Mouse (Mus musculus) intestine, embryonic 16.5 days (tissue): ENCODE measurements around the gene Olfr1342. TPM values are rescaled to one million over a fixed set of nuclear protein-coding genes. Genes with fewer than 3 reads are reported as not detected.

Experiments
- ATAC-seq: fragments of 200-750 bp; cut with Nextera tagmentation; 2 replicates; pipeline ENCODE4 v1.8.0; 2017; ENCODE audit warnings: moderate TSS enrichment, moderate library complexity
- H3K27ac ChIP-seq: fragments of 300-500 bp; sonication (generic); 2 replicates; pipeline ENCODE4 v1.5.1; 2014; ENCODE audit warnings: mild to moderate bottlenecking, low read length
- H3K27me3 ChIP-seq: fragments of 300-500 bp; sonication (generic); replicated peaks from 2 replicates; pipeline ENCODE4 v1.6.1; 2014; ENCODE audit warnings: low read length, control low read depth, mixed read lengths; ENCODE audit not compliant: control insufficient read depth, insufficient read depth
- H3K36me3 ChIP-seq: fragments of 300-500 bp; sonication (generic); 2 replicates; pipeline ENCODE4 v1.6.1; 2014; ENCODE audit warnings: low read length, control low read depth; ENCODE audit not compliant: control insufficient read depth, insufficient read depth
- H3K4me1 ChIP-seq: fragments of 300-500 bp; sonication (generic); 2 replicates; pipeline ENCODE4 v1.6.1; 2014; ENCODE audit warnings: low read length, control low read depth, mixed read lengths; ENCODE audit not compliant: control insufficient read depth, insufficient read depth
- H3K4me2 ChIP-seq: fragments of 300-500 bp; sonication (generic); 2 replicates; pipeline ENCODE4 v1.6.1; 2014; ENCODE audit warnings: low read depth, low read length, control low read depth
- H3K4me3 ChIP-seq: fragments of 300-500 bp; sonication (generic); 2 replicates; pipeline ENCODE4 v1.5.1; 2014; ENCODE audit warnings: mild to moderate bottlenecking, low read length
- H3K9ac ChIP-seq: fragments of 300-500 bp; sonication (generic); 2 replicates; pipeline ENCODE4 v1.6.1; 2014; ENCODE audit warnings: low read depth, low read length
- H3K9me3 ChIP-seq: fragments of 300-500 bp; sonication (generic); 2 replicates; pipeline ENCODE4 v1.6.1; 2016; ENCODE audit warnings: low read length, control low read depth; ENCODE audit not compliant: control insufficient read depth
- WGBS: fragments of 180-500 bp; shearing (Covaris S2); extraction: QIAGEN DNeasy Blood & Tissue Kit; methylation state at CpG from one replicate; pipeline ENCODE4 v1.1.7; 2014; 5-methylcytosine and 5-hydroxymethylcytosine counted together
- polyA plus RNA-seq: library from polyadenylated mRNA; unstranded; fragments of >200 nt; fragmentation: Nextera tagmentation; extraction: Ambion mirVana; gene quantifications from 2 replicates; pipeline ENCODE4 v1.2.1, GENCODE M21; 2015

The Olfr1342 gene
- not detected in 2 replicates for polyA plus RNA-seq

DNA sequence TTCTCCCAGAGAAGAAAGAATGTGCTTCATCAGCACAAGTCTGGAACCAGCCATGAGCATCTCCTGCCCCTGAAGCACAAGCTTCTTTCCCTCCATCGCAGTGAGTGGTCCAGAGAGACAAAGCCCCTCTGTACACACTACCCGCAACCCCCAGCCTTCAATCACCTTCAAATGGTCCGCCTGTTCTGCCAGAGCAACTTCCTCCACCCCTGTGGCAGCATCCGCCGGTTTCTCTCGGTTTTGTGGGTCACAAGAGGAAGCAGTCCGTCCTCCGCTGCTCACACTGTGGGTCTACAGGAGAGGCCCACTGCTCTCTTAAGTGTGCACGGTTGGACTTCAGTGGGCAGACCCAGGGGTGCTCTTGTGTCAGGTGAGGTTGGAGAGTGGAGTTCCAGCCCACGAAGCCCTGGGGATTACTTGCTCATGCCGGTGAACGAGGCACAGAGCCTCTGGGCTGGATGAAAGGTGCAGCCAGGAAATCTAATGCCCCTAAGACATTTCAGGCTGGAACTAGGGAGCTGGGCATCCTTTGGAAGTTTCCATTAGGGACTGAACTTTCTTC, at the start of gene Olfr1342:
Olfr1342 (minus strand) TSS at position 345 of the 562 bp plus-strand sequence.
- Histone ChIP-seq H3K9me3 (no peaks in the 10 kb centered on the region), H3K4me3 (no peak within 1 kb of the TSS), H3K36me3 (no peaks in the 10 kb centered on the region), H3K27ac (no peak within 1 kb of the TSS), H3K9ac (no peak within 1 kb of the TSS), H3K27me3 (no peaks in the 10 kb centered on the region), H3K4me1 (no peaks in the 10 kb centered on the region), H3K4me2 (no peak within 1 kb of the TSS)
- 58% methylated on average over 12 of the region's 12 CpGs for WGBS
- no peak for ATAC-seq

GRCm38 (mm10) chr4:118741881-118742280, 49.3 kb upstream of the Olfr1342 start:
- Histone ChIP-seq H3K4me3 (no peak overlapping the region), H3K36me3 (no peaks in the 10 kb centered on the region), H3K27me3 (no peaks in the 10 kb centered on the region), H3K4me1 (no peaks in the 10 kb centered on the region), H3K4me2 (no peak overlapping the region), H3K9me3 (0 out of 2 replicates have a peak, but pooled peaks cover 4% of the 10 kb centered on the region), H3K9ac (no peak overlapping the region), H3K27ac (no peak overlapping the region)
- WGBS, result 20% methylated on average over 16 of the region's 16 CpGs
- ATAC-seq, result no peak

GRCm38 (mm10) chr4:118740988-118741698, 48.6 kb upstream of the Olfr1342 start:
- H3K4me1 ChIP-seq, result no peaks in the 10 kb centered on the region
- H3K27ac ChIP-seq, result no peak overlapping the region
- WGBS, result 9% methylated on average over 11 of the region's 11 CpGs
- H3K4me2 ChIP-seq, result no peak overlapping the region
- H3K9ac ChIP-seq, result no peak overlapping the region
- H3K9me3 ChIP-seq, result 0 out of 2 replicates have a peak, but pooled peaks cover 1% of the 10 kb centered on the region
- H3K27me3 ChIP-seq, result no peaks in the 10 kb centered on the region
- ATAC-seq, result peak; percentile 84
- H3K36me3 ChIP-seq, result no peaks in the 10 kb centered on the region
- no peak overlapping the region for H3K4me3 ChIP-seq

DNA sequence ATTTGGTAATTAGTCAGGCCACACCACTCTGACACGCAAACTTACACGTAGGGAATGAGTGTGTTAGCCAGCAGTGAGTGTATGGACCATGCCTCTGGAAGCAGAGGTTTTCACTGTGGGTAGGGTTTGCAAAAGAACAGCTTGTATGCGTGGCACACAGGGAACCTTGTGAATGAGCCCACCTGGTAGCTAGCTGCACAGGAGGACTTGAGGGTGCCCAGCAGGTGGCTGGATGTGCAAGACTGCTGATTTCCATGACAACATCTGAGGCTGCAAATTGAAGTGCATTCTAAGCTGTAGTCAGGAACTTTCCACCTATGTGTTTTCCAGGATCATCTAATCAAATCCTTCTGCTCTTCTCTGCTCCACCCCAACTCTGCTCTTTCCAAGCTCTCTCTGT, 47.0 kb upstream of the Olfr1342 start:
- no peak for ATAC-seq
- H3K27ac ChIP-seq, result no peak overlapping the region
- H3K4me2 ChIP-seq, result no peak overlapping the region
- no peak overlapping the region for H3K9ac ChIP-seq
- no peaks in the 10 kb centered on the region for H3K9me3 ChIP-seq
- H3K4me3 ChIP-seq, result no peak overlapping the region
- 75% methylated on average over 3 of the region's 3 CpGs for WGBS
- H3K4me1 ChIP-seq, result no peaks in the 10 kb centered on the region
- no peaks in the 10 kb centered on the region for H3K27me3 ChIP-seq
- H3K36me3 ChIP-seq, result no peaks in the 10 kb centered on the region

GRCm38 (mm10) chr4:118731875-118732274, 39.3 kb upstream of the Olfr1342 start, which contains the start of gene Olfr1339:
Olfr1339 (plus strand) TSS chr4:118732175.
- 100% methylated on average over 1 of the region's 1 CpGs for WGBS
- H3K9ac ChIP-seq, result no peak within 1 kb of the TSS
- H3K4me2 ChIP-seq, result no peak within 1 kb of the TSS
- H3K36me3 ChIP-seq, result no peaks in the 10 kb centered on the region
- no peaks in the 10 kb centered on the region for H3K4me1 ChIP-seq
- H3K27ac ChIP-seq, result no peak within 1 kb of the TSS
- no peaks in the 10 kb centered on the region for H3K27me3 ChIP-seq
- no peak for ATAC-seq
- no peak within 1 kb of the TSS for H3K4me3 ChIP-seq
- no peaks in the 10 kb centered on the region for H3K9me3 ChIP-seq

DNA sequence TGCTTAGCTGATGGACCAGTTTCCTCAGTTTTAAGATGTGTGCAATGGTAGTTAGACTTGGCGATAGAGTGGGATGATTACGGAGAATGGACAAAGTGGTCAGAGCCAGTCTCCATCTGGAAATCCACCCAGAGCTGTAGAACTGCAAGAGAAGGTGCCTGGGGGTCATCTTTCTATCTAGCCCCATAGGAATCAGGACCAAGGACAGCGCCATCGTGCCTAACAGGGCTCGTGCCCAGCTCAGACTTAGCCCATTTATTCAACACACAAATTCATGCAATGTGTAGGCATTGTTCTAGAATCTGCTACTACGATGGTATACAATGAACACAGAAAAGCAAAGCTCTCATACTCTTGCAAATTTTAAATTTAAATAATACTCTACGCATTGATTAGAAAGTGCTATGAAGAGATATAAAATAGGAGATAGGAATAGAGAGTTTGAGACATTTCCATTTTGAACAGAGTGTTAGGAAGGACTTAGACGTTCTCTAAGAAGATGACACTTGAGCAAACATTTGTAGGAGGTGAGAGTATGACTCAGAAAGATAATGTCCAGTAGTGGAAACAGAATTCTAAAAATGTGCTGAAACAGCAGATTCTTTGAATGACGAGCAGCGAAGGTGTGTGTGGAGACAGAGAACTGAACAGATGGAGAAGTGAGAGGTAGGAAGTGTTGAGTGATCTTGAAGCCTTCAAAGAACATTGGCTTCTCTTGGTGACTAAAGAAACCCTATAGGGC, 29.4 kb upstream of the Olfr1342 start:
- no peaks in the 10 kb centered on the region for H3K27me3 ChIP-seq
- no peak overlapping the region for H3K4me2 ChIP-seq
- H3K4me3 ChIP-seq, result no peak overlapping the region
- WGBS, result 56% methylated on average over 10 of the region's 10 CpGs
- no peaks in the 10 kb centered on the region for H3K4me1 ChIP-seq
- no peaks in the 10 kb centered on the region for H3K36me3 ChIP-seq
- H3K27ac ChIP-seq, result no peak overlapping the region
- no peak overlapping the region for H3K9ac ChIP-seq
- ATAC-seq, result no peak
- H3K9me3 ChIP-seq, result no peaks in the 10 kb centered on the region

GRCm38 (mm10) chr4:118719838-118720237, 27.3 kb upstream of the Olfr1342 start, which contains the start of gene Olfr1340:
Olfr1340 (plus strand) TSS chr4:118720138.
- no peaks in the 10 kb centered on the region for H3K36me3 ChIP-seq
- H3K27me3 ChIP-seq, result no peaks in the 10 kb centered on the region
- no peaks in the 10 kb centered on the region for H3K4me1 ChIP-seq
- H3K4me2 ChIP-seq, result no peak within 1 kb of the TSS
- no peak within 1 kb of the TSS for H3K27ac ChIP-seq
- H3K4me3 ChIP-seq, result no peak within 1 kb of the TSS
- ATAC-seq, result no peak
- no peak within 1 kb of the TSS for H3K9ac ChIP-seq
- no peaks in the 10 kb centered on the region for H3K9me3 ChIP-seq

- Histone ChIP-seq H3K9ac (no peak overlapping the region), H3K36me3 (no peaks in the 10 kb centered on the region), H3K4me2 (no peak overlapping the region), H3K27me3 (no peaks in the 10 kb centered on the region), H3K9me3 (no peaks in the 10 kb centered on the region), H3K4me1 (no peaks in the 10 kb centered on the region), H3K4me3 (no peak overlapping the region), H3K27ac (no peak overlapping the region)
- 54% methylated on average over 1 of the region's 1 CpGs for WGBS
- no peak for ATAC-seq
These were observed 19.1 kb upstream of the Olfr1342 start for GRCm38 (mm10) chr4:118711656-118712055.

GRCm38 (mm10) chr4:118708086-118708485, 15.5 kb upstream of the Olfr1342 start:
- Histone ChIP-seq H3K27me3 (no peaks in the 10 kb centered on the region), H3K4me2 (no peak overlapping the region), H3K9ac (no peak overlapping the region), H3K27ac (no peak overlapping the region), H3K9me3 (no peaks in the 10 kb centered on the region), H3K4me3 (no peak overlapping the region), H3K4me1 (no peaks in the 10 kb centered on the region), H3K36me3 (no peaks in the 10 kb centered on the region)
- WGBS, result 82% methylated on average over 5 of the region's 5 CpGs
- ATAC-seq, result no peak
